Mouse (Mus musculus) ES-E14 (cell line): ENCODE measurements at regions not wholly inside any gene's neighbourhood (a gene's known extent, or its start where the extent isn't known, plus 50 kb on each side); places are given as distances from the start of the nearest gene placed in this dataset.
A peak's percentile ranks its signal among the peaks of the same experiment; 100 is the strongest.

Source experiments
- DNase-seq: peaks from one replicate; pipeline ENCODE4 v3.0.0-alpha.2; 2013; ENCODE audit warnings: low read depth, low spot score
- H3K27ac ChIP-seq: 2 replicates; pipeline ENCODE4 v1.5.1; 2012; ENCODE audit warnings: low read depth, mild to moderate bottlenecking, low read length, moderate library complexity, mixed read lengths; ENCODE audit not compliant: poor library complexity, insufficient read depth, severe bottlenecking
- H3K36me3 ChIP-seq: 2 replicates; pipeline ENCODE4 v1.6.1; 2012; ENCODE audit warnings: mild to moderate bottlenecking, low read length, moderate library complexity, mixed read lengths; ENCODE audit not compliant: control insufficient read depth, poor library complexity, insufficient read depth, severe bottlenecking
- H3K4me1 ChIP-seq, 2 experiments: fragments of 150-350 bp in 1 of 2; sonication (generic) in 1 of 2; 2 replicates each; pipeline ENCODE4 v1.6.1; 2012; ENCODE audit warnings: low read length in 2 of 2, mild to moderate bottlenecking in 1 of 2, mixed read lengths in 1 of 2; ENCODE audit not compliant: control insufficient read depth in 2 of 2, insufficient read depth in 2 of 2, poor library complexity in 1 of 2
- H3K4me3 ChIP-seq, 2 experiments: fragments of 150-350 bp in 1 of 2; sonication (generic) in 1 of 2; 2 replicates each; pipeline ENCODE4 v1.5.1; 2012; ENCODE audit warnings: low read length in 2 of 2, low read depth in 1 of 2, mild to moderate bottlenecking in 1 of 2, mixed read lengths in 1 of 2; ENCODE audit not compliant: insufficient read depth in 1 of 2, poor library complexity in 1 of 2, severe bottlenecking in 1 of 2
- H3K9ac ChIP-seq: 2 replicates; pipeline ENCODE4 v1.6.1; 2012; ENCODE audit warnings: low read depth, mild to moderate bottlenecking, low read length, mixed read lengths; ENCODE audit not compliant: poor library complexity, insufficient read depth, severe bottlenecking
- H3K9me3 ChIP-seq: fragments of 150-350 bp; sonication (generic); 2 replicates; pipeline ENCODE4 v1.6.1; 2012; ENCODE audit warnings: low read depth, mild to moderate bottlenecking, low read length; ENCODE audit not compliant: control insufficient read depth, insufficient read depth
- CHD2 ChIP-seq: IDR thresholded peaks from 2 replicates; pipeline ENCODE4 v1.6.1; 2014; ENCODE audit warnings: mild to moderate bottlenecking, low read depth, low read length, inconsistent platforms
- HCFC1 ChIP-seq: IDR thresholded peaks from 2 replicates; pipeline ENCODE4 v1.6.1; 2012; ENCODE audit warnings: low read length, inconsistent platforms, borderline replicate concordance; ENCODE audit not compliant: insufficient read depth
- MAFK ChIP-seq: IDR thresholded peaks from 2 replicates; pipeline ENCODE4 v1.6.1; 2014; ENCODE audit warnings: mild to moderate bottlenecking, low read depth, low read length, inconsistent platforms; ENCODE audit not compliant: insufficient read depth
- ZC3H11A ChIP-seq: IDR thresholded peaks from 2 replicates; pipeline ENCODE4 v1.6.1; 2012; ENCODE audit warnings: low read depth, mild to moderate bottlenecking, inconsistent platforms, low read length, borderline replicate concordance
- ZNF384 ChIP-seq: IDR thresholded peaks from 2 replicates; pipeline ENCODE4 v1.6.1; 2012; ENCODE audit warnings: low read depth, low read length, inconsistent platforms
- in situ Hi-C, 2 experiments: fragments of 600-800 bp; cut with MboI; formaldehyde crosslinking; loops; one replicate each; pipeline ENCODE4 v1.15.1; 2025; ENCODE audit warnings: low sequenced_read_pairs in 2 of 2, inconsistent platforms in 1 of 2; ENCODE audit not compliant: unreplicated experiment in 2 of 2

DNA sequence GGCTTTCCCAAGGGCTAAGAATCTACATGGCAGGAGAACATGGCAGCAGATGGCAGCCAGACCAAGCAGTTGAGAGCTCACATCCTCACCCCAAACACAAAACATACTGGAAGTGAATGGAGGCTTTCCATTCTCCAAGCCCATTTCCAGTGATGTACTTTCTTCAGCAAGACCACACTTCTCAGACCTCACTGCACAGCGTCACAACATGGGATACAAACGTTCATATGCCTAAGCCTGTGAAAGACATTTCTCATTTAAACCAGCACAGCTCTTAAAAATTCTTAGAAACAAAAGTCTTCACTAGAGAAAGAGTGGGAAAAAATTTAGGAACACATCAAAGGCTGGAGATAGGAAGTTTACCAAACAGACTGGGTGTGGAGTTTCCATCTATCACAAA is 183.9 kb upstream of the Sfrp2 start:
- Histone ChIP-seq H3K4me1 (peaks cover 10 to 20% of the 10 kb centered on the region in 2 experiments), H3K9ac (no peak overlapping the region), H3K4me3 (no peak overlapping the region), H3K36me3 (no peaks in the 10 kb centered on the region), H3K9me3 (no peaks in the 10 kb centered on the region), H3K27ac (no peak overlapping the region)
- TF ChIP-seq CHD2 (no peak), MAFK (no peak), ZC3H11A (no peak), HCFC1 (no peak), ZNF384 (no peak)
- no peak for DNase-seq
- in situ Hi-C loops = no loop called here

DNA sequence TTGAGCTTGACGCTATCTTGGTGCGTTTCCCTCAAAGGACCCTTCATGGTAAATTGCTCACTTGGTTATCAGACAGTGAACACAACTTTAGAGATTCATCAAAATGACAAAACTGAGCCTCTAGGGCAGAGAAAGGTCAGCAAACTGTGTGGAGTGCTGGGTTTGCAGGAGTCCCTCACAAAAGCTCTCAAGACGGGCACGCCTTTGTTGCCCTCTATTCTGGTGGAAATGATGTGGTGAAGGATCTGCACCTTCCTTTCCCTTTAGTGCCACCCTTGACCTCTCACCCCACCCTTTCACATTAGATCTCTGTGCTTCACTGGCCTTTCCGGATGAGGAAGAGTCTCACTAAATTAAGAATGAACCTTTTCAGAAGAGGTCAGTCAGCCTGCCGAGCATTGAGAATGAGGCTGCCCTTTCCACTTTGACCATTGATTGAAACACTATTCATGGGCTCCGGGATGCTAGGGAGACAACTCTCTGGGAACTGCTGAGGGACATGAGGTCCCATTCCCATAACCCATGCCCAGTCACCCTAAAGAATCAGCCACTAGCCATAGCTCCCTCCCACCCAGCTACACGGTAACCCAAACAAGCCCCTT is 182.9 kb upstream of the Sfrp2 start:
- no peak overlapping the region for H3K4me3 ChIP-seq
- H3K9ac ChIP-seq = no peak overlapping the region
- no peak for TF ChIP-seq MAFK
- no peak for TF ChIP-seq CHD2
- no peak for TF ChIP-seq ZNF384
- no peak for TF ChIP-seq HCFC1
- TF ChIP-seq ZC3H11A = no peak
- H3K27ac ChIP-seq = no peak overlapping the region
- in situ Hi-C loops = no loop called here
- H3K36me3 ChIP-seq = no peaks in the 10 kb centered on the region
- H3K9me3 ChIP-seq = no peaks in the 10 kb centered on the region
- DNase-seq = peak; percentile 20
- H3K4me1 ChIP-seq = peaks cover 17 to 22% of the 10 kb centered on the region in 2 experiments

DNA sequence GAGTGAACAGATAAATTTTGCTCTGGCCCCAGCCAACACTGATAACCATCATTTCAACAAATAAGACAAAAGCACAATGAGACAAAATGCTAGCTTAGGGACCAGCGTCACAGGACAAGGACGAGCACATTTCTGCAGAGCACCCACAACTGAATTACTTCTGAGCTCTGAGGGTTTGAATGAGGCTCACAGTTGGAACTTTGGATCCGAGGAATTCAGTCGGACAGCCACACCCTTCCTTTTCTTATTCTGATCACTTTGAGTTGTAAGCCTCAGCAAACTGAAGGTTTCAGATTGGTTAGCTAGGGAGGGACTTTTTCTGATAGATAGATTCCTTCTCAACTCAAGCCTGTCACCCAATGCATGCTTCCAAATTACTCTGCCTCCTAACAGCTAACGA is 180.0 kb upstream of the Sfrp2 start:
- H3K27ac ChIP-seq = peak overlapping the region; percentile 89; the same call in 1 of the 2 replicates
- peak; percentile 60 for DNase-seq
- in situ Hi-C loops = no loop called here
- peaks cover 22 to 23% of the 10 kb centered on the region in 2 experiments for H3K4me1 ChIP-seq
- no peak overlapping the region for H3K4me3 ChIP-seq
- H3K9me3 ChIP-seq = no peaks in the 10 kb centered on the region
- TF ChIP-seq MAFK = no peak
- no peak for TF ChIP-seq ZC3H11A
- TF ChIP-seq ZNF384 = no peak
- no peak for TF ChIP-seq CHD2
- TF ChIP-seq HCFC1 = no peak
- H3K36me3 ChIP-seq = no peaks in the 10 kb centered on the region
- no peak overlapping the region for H3K9ac ChIP-seq

DNA sequence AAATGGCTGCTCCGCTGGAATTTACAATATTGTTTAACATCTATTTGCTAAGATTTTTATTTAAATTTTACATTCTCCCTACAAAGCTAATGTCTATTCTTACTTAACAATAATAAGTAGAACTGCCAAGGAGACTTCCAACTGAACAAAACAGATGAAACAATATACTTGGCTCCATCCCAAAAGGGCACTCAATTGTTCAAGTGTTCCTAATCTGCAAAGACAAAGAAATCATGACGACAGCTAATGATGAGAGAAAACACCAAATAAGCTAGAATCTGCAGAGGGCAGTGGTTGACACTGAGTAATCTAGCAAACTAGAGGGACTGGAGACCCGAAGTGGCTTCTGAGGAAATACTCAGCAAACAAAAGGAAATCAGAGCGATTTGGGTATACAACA is 179.6 kb upstream of the Sfrp2 start:
- H3K9me3 ChIP-seq = no peaks in the 10 kb centered on the region
- TF ChIP-seq MAFK = no peak
- TF ChIP-seq CHD2 = no peak
- no peak for TF ChIP-seq HCFC1
- no peak for TF ChIP-seq ZC3H11A
- no peak for TF ChIP-seq ZNF384
- H3K4me1 ChIP-seq = peaks cover 22 to 23% of the 10 kb centered on the region in 2 experiments
- DNase-seq = no peak
- H3K4me3 ChIP-seq = no peak overlapping the region
- in situ Hi-C loops = no loop called here
- no peak overlapping the region; the same call in 1 of the 2 replicates for H3K27ac ChIP-seq
- H3K36me3 ChIP-seq = no peaks in the 10 kb centered on the region
- H3K9ac ChIP-seq = no peak overlapping the region

DNA sequence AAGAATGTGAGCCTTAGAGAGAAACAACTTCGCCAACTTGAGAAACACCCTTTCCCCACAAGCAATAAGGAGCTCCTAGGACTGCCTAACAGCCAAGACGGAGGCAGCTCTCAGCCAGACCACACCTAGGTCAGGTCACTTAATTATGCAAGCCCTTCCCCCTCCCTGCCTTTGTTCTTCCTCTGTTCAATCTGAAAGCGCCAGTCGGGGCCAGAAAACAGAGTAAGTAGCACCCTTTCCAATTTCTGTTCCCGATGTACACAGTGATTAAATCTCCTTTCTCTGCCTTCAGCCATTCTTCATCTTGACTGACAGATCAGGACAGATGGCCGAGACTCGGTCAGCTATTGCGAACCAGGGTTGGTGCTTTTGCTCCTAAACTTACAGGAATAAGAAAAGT is 177.0 kb upstream of the Sfrp2 start:
- Histone ChIP-seq H3K4me1 (peaks cover 15 to 21% of the 10 kb centered on the region in 2 experiments), H3K36me3 (no peaks in the 10 kb centered on the region), H3K9me3 (peaks cover 4% of the 10 kb centered on the region; the same call in 1 of the 2 replicates), H3K9ac (no peak overlapping the region; the same call in 1 of the 2 replicates), H3K4me3 (peak overlapping the region in 1 of 2 experiments; percentile 10; a peak in 1 of 4 replicates), H3K27ac (no peak overlapping the region; the same call in 1 of the 2 replicates)
- TF ChIP-seq HCFC1 = no peak
- TF ChIP-seq ZC3H11A = no peak
- no peak for TF ChIP-seq MAFK
- TF ChIP-seq CHD2 = no peak
- TF ChIP-seq ZNF384 = no peak
- in situ Hi-C loops = no loop called here
- DNase-seq = peak; percentile 74
